17 mouse cellular contexts compared by ENCODE assay signal in genomic region chr11:58314069-58314468, GRCm38 (mm10). TPM values are rescaled to one million over a fixed set of nuclear protein-coding genes. Genes with fewer than 3 reads are reported as not detected.
DNase-seq lines count a peak whose midpoint lies in the region.
"Had no signal": no experiment of that assay in that cellular context is flagged by ENCODE, and none has a peak within 500 bp of the region (broad histone marks: within the 10 kb centered on the region; RNA-seq: fewer than 3 reads in every experiment).

No protein-coding gene starts in this region.

- DNase-seq in cerebellum, adult 9-10 months, result peak; percentile 39
- DNase-seq in cerebellum, adult 18-20 months, result no peak
- DNase-seq in layer of hippocampus, adult 18-20 months (ENCODE audit: low spot score in 2 of 2), result peak; percentile 22 to 31
- no peak for DNase-seq in layer of hippocampus, adult 11-12 months (ENCODE audit: low spot score)
- peak; percentile 38 for DNase-seq in right cerebral cortex, postnatal 25 days
- DNase-seq in right cerebral cortex, postnatal 36 days (ENCODE audit: low spot score in 2 of 2), result no peak
- DNase-seq in ovary, adult 18-20 months (ENCODE audit: low spot score), result no peak
- DNase-seq: B cell, adult 2 months; heart, postnatal 36 days; kidney, adult 9 months; kidney, postnatal 4 days; liver; liver, postnatal 0 days; thymus, adult 2 months had no signal

RNA-seq across cellular contexts. Expression of gene Zfp692, which starts 7.2 kb away (rescaled TPM):
- total RNA-seq in layer of hippocampus, adult 18-20 months (2021), result 10 to 100 TPM; 24.4 to 25.9 TPM

RNA-seq across cellular contexts. Expression of gene Zfp672, which starts 16.1 kb away (rescaled TPM):
- 10 to 100 TPM; 43.4 to 43.5 TPM for total RNA-seq in layer of hippocampus, adult 18-20 months (2021)

RNA-seq across cellular contexts. Expression of gene Sh3bp5l, which starts 16.5 kb away (rescaled TPM):
- 10 to 100 TPM; 48.9 to 55.4 TPM for total RNA-seq in layer of hippocampus, adult 18-20 months (2021)

RNA-seq across cellular contexts. Expression of gene 4930438A08Rik, which starts 39.5 kb away (rescaled TPM):
- total RNA-seq in layer of hippocampus, adult 18-20 months (2021), result not detected
- total RNA-seq: gastrocnemius, postnatal 4 days; heart, postnatal 36 days; left cerebral cortex, postnatal 10 days; monocyte, adult 5-6 weeks had no signal

Comparison
In these comparisons a context has a peak if more than half of its experiments do, and no peak if none do; other contexts are left out.
1. DNase-seq: peak in cerebellum, adult 9-10 months (single experiment), layer of hippocampus, adult 18-20 months (2 of 2) and right cerebral cortex, postnatal 25 days (single experiment); none in cerebellum, adult 18-20 months (0 of 2), layer of hippocampus, adult 11-12 months (single experiment), right cerebral cortex, postnatal 36 days (0 of 2) and ovary, adult 18-20 months (single experiment).